Mouse (Mus musculus): Measurements from ENCODE around the gene Rorc.

GRCm38 (mm10) chr3:94412530-94412929, 39.9 kb downstream of the Rorc start:
- no peak for TF ChIP-seq POLR2A (IDR thresholded peaks at IDR 0.05; ENCODE audit: low read depth, low read length)
- TF ChIP-seq CTCF (conservative IDR thresholded peaks at IDR 0.05; ENCODE audit: insufficient read depth, insufficient read length, low read depth, low read length), result no peak
